Mouse (Mus musculus) heart, postnatal 36 days (tissue): ENCODE measurements around the gene Nog. TPM values are rescaled to one million over a fixed set of nuclear protein-coding genes. Genes with fewer than 3 reads are reported as not detected.

ENCODE experiments used
- DNase-seq, 2 experiments: peaks; one replicate each; pipeline ENCODE4 v3.0.0; 2021 to 2022
- intact Hi-C: fragments of 180-260 bp; cut with DNase I; formaldehyde crosslinking; loops from one replicate; pipeline ENCODE4 v1.15.1; 2025
- total RNA-seq, 2 experiments: library from RNA; stranded (reverse); gene quantifications; 2 replicates each; pipeline ENCODE4 v1.2.3; 2021

Gene Nog
- under 1 TPM; 0.22 to 0.60 TPM for total RNA-seq

DNA sequence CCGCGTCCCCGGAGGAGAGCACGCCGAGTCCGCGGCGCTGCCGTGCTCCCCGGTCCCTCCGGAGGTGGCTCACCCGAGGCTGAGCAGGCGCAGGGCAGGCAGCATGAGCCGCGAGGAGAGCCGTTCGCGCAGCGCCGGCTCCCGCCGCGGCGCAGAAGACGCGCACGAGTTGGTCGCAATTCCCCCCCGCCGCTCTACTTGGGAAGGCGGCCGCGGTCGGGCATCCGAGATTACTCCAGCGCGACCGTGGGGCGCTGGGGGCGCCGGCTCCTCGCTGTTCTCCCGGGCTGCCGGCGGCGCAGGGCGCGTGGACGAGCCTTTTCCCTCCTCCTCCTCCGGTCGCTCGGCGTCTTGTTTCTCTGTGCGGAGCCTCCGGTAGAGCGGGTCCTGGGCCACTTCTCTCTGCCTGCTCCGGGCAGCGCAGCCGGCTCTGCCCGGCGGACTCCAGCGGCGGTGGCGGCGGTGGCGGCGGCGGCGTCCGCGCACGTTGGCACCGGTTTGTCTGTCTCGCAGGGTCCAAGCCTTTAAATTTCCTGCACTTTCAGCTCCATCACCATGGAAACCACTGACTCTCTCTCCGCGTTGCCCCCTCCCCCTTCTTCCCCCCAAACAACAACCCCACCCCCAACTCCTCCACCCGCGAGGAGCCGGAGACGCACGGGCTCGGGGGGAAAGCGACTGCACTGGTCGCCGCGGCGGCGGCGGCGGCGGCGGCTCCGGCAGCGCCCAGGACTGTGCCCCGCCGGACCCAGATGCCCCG, at the start of gene Nog:
Gene Nog, minus strand, starts transcription at position 277 of the 760 bp plus-strand sequence.
- intact Hi-C loops = loop anchor here (5.0 kb wide), 1 partner anchor 315 kb away; no protein-coding TSS in a partner anchor
- peak; percentile 39 to 50 for DNase-seq

DNA sequence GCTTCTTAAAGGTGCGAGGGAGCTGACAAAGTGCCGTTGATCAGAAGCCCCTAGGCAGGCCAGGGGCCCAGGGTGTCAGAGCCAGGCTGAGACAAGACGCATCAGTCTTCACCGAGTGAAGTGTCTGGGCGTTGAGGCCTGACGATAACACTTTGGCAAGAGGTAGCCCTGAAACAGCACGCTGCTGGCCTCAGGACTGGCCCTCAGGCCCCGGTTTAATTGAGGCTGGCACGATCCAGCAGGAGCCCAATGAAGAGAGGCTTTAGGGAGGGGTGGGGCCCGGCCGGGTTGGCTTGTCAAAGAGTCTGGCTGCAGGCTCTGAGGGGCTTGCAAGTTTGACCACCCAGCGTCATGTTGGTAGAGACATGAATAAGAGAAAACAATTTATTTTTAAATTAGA, 38.1 kb upstream of the Nog start:
- peak in 1 of 2 experiments; percentile 2 for DNase-seq
- intact Hi-C loops = no loop called here

DNA sequence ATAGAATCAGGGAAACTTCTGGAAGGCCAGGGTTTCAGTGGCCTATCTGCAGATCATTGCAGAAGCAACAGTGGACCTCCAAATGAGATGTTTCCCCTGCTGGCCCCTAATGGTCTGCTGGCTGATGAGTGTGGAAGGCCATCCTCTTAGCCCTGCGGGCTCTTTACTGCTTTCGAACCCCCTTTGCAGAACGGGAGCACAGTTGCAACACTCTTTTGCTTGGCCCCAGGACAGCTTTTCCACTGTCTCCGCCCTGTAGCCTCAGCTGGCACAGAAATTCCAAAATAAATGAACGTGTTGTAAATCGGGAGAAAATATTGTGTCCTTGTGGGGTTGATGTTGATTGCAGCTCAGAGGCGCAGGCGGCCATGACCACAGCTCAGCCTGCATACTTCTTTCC, 37.7 kb upstream of the Nog start:
- intact Hi-C loops = no loop called here
- DNase-seq = peak in 1 of 2 experiments; percentile 2

DNA sequence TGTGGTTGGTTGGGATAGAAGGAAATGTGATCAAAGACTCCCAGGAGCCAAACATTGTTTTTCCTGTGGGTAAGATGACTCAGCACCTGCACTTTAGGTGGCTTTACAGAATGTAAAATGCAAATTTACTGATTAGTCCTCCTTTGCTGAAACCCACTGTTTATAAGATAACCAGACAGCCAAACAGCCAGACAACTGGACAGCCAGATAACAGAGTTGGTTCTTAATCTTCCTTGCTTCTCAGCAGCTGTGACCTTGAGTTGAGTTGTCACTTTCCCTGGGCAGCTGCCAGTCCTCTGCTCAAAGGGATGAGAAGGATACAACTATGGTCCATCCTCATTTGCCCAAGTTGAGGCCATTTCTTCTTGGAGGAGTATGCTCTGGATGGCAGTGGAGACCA, 35.8 kb upstream of the Nog start:
- intact Hi-C loops = no loop called here
- DNase-seq = no peak

DNA sequence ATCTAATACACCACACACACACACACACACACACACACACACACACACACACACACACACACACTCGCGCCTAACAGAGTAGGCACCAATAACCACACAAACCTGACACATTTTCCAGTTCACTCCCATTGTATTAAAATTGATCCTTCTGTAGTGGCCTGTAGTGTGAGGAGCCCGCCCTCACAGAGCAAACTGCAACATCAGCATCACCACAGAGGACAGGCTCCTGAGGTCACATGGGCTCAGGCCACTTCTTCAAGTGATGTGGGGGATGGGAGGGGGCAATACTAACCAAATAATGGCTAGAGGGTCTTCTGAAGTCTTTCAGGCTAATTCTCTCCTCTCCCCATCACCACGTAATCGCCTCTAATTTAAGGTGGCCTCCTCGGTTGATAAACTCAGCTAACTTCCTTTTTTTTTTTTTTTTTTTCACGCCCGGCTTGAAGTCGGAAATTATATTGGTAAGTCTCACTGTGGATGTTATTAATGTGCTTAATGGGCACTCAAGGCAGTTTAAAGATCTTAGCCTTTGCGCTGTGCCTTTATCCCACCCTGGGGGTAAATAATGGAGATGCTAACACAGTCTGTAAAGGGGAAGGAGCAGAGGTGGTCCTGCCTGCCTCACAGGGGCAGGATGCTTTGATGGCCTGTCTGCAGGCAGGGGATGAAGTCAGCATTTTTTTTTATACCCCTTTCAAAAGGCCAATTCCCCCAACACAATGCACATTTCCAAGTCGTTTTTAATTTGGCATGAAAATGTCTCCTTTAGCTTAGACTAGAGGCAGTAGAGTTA, 25.2 kb upstream of the Nog start:
- intact Hi-C loops = no loop called here
- no peak for DNase-seq

DNA sequence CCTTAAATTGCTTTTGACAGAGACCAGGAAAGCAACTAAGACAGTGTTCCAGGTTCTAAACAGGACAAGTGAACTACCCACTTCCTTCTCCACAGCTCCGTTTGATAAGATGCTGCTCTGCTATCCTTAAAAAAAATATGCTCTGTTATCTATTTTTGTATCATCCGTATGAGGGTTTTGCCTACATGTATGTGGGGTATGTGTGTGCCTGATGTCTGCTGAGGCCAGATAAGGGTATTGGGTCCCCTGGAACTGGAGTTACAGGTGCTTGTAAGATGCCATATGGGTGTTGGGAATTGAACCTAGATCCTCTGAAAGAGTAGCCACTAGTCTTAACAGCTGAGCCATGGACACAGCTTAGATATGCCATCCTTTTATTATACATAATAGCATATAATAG, 19.6 kb upstream of the Nog start:
- DNase-seq = no peak
- intact Hi-C loops = no loop called here

DNA sequence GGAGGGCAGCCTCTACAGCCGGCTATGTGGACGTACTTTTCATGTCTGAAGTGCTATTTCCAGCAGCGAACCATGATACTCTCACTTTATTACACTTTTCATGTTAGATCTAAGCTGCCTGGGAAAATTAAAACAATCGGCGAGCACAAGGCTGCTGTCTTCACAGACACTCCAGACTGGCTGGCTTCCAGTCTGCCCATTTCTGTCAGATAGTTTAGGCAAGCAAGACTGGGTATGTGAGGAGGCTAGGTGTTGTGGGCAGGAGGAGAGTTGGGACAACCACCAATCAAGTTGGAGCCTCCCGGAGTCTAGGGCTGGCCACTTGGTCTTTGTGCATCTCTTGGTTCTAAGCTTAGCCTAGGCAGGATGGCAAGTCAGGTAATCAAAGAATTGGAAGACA, 17.5 kb upstream of the Nog start:
- no peak for DNase-seq
- intact Hi-C loops = no loop called here

DNA sequence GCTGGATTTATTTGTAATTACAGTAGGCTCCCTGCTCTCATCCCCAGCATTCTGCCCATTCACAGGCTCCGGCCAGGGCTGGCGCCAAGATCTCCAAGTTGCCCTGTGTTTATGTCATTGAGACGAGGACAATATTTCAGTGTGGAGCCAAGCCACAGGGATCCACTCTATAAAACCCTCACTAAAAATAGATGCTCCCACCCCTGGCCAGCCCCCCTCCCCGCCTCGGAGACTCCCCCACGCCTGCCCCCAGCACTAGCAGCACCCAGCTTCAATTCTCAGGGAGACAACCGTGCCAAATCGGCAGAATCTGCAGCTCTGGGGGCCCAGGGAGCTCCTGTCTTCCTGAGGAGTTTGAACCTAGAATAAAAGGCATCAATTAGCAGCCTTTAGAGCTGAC, 16.2 kb upstream of the Nog start:
- intact Hi-C loops = no loop called here
- DNase-seq = no peak

DNA sequence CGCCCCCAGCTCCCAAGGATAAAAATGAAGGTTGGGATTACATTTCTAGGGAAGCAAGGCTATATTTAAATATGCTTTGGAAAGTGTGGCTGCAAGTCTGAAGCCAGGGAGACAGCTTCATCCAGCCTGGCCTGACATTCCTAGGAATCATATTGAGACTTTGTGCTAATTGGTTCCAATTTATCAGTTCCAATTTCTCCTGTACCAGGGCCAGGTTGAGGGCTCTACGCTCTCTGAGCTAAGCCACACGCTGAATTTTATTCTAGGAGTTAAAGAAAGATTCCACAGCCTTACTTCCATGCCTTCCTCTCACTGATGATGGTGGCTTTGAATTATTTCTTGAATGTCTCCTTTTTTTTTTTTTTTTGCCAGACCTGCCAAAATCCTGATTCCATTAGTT, 15.6 kb upstream of the Nog start:
- intact Hi-C loops = no loop called here
- no peak for DNase-seq

DNA sequence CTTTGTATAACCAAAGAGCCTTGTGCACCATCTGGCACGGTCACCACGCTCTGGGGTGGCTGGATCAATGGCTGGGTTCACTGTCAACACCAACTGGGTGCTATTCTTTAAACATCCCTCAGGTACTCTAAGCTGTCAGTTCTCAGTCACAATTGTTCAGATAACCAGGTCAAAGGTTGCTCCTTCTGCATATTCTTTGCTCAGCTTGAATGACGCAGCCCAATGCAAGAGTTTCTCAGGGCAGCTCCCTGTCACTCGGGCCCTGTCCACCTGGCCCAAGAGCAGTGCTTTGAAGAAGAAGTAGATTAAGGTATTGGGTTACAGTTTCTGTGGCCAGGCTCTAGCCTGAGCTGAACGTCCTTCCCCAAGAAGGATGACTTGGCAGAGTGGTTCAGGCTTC, 12.2 kb upstream of the Nog start:
- DNase-seq = no peak
- intact Hi-C loops = no loop called here

DNA sequence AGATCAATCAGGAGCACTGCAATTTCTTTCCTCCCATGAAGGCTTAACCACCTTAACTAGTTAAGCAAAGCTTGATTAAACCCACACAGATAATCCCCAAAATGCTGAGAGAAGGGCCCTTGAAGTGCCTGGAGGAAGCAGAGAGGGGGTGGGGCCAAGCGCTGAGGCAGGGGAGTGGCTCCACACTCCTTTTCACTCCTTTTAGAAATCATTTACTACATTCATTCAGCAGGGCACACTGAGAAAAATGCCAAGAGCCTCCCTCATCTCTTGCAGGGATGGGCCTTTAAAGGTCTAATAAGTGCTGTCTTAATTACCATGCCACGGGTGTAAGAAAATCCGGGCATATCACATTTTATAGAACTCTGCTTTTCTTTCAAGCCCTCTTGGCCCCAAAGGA, 10.2 kb upstream of the Nog start:
- no peak for DNase-seq
- intact Hi-C loops = no loop called here

DNA sequence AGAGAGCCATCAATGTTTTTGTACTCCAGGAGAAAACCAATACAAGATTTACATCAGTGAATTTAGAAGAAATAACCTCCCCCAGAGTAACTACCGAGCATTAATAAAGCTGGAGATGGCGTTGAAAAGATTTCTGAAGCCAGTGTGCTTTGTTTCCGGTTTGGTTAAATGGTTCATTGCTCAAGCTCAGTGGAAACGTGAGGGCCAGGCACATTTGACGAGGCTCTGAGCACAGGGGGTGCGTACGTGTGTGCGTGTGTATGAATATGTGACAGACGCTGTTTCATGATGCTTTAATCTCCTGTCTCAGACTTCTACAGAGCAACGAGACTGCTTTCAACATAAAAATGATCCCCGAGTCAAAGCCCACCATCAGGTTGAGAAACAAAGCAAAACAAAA, 8.1 kb upstream of the Nog start:
- intact Hi-C loops = no loop called here
- DNase-seq = no peak

DNA sequence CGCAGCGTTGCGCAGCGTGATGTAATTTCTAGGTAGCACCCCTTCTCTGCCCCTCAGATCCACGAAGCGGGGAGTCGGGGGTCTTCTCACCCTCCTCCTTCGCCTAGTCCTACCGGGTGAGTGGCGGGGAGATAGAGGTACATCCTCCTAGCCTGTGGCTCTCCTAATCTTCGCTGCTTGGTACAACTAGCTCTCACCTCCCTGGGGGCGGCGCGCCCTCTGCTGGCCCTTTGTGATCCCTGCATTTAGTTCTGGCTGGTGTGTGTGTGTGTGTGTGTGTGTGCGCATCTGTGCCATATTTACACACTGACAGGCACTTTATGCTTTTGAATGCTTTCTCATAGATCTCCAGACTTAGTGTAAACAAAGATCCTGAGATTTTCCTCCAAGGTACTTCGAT, 1.3 kb upstream of the Nog start:
- peak; percentile 80 to 84 for DNase-seq
- intact Hi-C loops = loop anchor here (1.0 to 5.0 kb wide), 3 partner anchors 138 to 316 kb away; no protein-coding TSS in a partner anchor

DNA sequence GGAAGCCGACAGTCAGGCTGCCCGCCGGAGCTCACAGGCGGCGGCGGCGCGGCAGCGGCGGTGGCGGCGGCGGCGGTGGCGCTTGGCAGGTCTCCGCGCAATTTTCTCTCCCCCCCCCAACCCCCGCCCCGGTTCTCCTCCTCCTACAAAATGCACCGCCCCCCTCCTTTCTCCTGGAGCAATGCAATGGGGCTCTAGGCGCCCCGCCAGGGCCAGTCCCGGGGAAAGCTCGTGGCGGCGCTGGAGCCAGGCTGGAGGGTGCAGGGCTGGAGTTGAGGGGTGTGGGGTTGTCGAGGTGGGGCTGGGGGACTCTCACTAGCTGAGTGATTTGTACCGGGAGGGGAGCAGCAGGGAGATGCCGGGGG, 666 bp upstream of the Nog start:
- peak; percentile 55 to 61 for DNase-seq
- intact Hi-C loops = loop anchor here (1.0 to 5.0 kb wide), 3 partner anchors 137 to 315 kb away; no protein-coding TSS in a partner anchor

DNA sequence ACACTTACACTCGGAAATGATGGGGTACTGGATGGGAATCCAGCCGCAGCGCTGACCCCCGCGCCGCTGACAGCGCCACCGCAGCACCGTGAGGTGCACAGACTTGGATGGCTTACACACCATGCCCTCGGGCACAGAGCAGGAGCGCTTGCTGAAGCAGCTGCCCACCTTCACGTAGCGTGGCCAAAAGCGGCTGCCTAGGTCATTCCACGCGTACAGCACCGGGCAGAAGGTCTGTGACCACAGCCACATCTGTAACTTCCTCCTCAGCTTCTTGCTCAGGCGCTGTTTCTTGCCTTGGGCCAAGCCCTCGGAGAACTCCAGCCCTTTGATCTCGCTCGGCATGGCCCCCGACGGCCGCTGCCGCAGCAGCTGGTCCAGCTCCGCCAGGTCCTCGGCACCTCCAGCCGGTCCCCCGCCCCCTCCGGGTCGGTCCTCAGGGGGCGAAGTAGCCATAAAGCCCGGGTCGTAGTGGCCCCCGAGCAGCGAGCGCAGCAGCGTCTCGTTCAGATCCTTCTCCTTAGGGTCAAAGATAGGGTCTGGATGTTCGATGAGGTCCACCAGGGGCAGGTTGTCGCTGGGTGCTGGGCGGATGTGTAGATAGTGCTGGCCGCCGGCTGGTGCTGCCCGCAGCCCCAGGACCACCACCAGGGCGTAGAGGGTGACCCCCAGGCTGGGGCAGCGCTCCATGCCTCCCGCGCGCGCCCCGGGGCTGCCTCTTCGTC, 639 bp downstream of the Nog start:
- intact Hi-C loops = loop anchor here (5.0 kb wide), 1 partner anchor 314 kb away; no protein-coding TSS in a partner anchor
- peak; percentile 3 to 16 for DNase-seq

DNA sequence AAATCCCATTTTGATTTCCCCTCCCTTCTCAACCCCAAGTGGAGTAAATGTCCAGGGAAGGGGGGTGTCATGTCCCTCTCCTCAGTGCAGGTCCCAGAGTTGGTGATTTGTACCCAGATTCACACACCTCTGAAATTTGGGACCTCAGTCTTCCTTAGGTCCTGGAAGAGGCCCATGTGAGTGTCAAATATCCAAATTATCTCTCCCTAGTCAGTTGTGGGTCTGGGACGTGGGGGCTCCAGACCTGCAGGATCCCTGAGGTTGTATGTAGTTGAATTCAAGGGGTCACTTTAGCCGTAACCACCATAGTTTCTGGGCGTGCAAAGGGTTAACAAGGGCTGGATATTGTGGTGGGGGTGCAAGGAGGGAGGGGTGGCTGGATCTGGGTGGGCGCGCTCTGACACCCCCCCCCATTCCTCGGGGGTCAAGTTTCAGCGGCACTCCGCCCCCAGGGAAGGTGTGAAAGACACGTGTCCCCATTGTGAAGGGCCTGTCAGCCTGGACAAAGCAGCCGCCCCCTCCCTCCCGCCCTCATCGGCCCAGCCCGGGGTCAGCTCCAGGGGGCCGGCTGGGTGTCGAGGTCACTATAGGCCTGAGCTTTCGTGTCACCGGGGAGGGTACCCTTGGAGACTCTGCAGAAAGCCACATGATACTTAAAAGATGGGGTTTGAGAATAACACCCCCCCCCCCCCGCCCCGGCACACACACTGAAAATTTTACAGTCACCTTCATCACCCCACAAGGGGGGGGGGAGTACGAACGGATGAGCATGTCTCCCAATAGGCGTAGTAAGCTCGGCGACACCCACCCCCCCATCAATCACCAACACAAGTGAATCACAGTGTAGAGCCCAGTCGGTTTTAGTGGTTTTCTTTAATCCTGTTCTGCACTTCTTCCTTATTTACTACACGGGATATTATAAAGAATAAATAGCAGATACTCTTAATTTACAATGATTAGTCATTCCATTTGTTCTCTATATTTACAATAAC, 2.1 kb downstream of the Nog start:
- DNase-seq = no peak
- intact Hi-C loops = loop anchor here (5.0 kb wide), 1 partner anchor 313 kb away; no protein-coding TSS in a partner anchor

DNA sequence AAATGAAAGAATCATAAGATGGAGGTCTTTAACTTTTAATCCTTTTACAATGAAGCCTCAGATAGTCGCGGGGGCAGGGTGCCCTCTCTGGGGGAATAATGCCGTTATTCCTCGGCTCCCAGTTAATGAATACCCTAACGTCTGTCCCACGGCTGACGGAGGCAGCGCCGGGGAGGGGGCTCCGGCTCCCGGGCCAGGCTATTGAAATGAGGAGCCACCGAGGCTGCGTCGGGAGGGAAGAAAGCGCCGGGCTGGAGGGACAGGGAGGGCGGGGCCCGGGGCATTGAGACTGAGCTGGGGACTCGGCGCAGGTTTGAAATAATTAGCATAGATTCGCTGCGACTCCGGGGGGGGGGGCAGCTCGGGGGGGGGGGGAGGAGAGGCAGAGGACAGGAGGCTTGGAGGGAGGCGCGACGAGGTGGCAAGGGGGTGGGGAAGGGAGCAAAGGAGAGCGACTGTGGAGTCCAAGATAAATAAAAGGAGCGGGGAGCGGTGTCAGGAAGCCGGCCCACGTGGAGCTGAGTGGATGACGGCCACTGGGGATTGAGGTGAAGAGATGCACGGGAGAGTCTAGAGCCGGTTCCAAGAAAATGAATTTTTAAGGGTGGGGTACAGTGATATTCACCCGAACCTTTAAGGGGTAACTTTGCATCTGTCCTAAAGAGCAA, 2.9 kb downstream of the Nog start:
- intact Hi-C loops = no loop called here
- DNase-seq = peak in 1 of 2 experiments; percentile 3

DNA sequence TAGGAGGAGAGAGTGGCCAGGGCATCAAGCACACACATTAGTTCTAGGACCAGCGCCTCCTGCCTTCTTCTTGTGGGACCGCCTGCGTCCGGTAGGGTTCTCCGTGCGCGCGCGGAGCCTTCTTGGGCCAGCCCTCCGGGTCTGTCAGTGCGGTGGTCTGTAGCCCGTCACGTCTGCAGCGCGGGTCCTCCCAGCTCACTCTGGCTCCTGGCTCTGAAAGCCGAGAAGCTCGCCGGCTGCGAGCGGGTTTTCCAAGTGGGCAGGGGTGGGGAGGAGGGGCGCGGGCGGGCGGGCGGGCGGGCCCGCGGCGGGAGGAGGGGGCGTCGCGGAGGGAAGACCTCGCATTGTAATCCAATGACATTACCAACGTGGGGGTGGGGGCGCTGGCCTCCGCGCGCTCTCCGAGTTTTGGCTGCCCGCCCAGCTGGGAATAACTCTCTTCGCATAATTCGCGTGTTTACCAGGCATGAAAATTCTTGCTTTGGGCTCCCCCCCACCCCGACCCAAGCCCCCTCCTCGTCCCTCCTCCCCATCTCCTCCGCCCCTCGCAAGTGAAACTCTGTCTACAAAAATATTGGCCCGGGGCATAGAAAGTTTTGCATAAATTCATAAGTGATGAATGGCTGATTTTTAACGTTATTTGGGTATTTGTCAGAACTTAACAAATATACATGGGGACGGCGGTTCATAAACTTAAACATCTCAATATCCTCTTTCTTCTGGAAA, 3.7 kb downstream of the Nog start:
- DNase-seq = peak; percentile 8 to 10
- intact Hi-C loops = no loop called here

DNA sequence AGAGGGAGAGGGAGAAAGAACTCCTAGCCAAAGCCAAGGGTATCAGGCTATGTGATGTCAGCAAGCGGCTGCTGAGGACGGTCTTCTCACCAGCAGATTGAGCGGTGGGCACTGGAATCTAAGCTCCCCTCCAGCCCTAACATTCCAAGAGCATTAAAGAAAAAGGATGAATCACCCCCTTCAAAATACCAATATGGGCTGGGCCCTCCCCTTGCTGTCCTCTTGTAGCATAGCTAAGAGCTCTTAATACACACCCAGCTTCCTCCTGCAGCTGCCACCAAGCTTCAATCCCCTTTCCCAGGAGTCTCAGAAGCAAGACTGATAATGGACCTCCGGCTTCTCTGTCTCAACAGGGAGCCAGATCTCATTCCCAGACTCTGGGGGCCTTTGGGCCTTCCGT, 4.6 kb downstream of the Nog start:
- intact Hi-C loops = no loop called here
- no peak for DNase-seq
